Mouse (Mus musculus) stomach, postnatal 0 days (tissue): Measurements from ENCODE around the gene Wnt3. TPM values are rescaled to one million over a fixed set of nuclear protein-coding genes. Genes with fewer than 3 reads are reported as not detected.

ENCODE experiments used
- ATAC-seq: fragments of 200-750 bp; cut with Nextera tagmentation; 2 replicates; pipeline ENCODE4 v1.8.0; 2017; ENCODE audit not compliant: low FRiP score, low TSS enrichment
- DNase-seq: peaks from one replicate; pipeline ENCODE4 v3.0.0-alpha.2; 2016; ENCODE audit warnings: low spot score
- H3K27ac ChIP-seq: fragments of 300-500 bp; sonication (generic); replicated peaks from 2 replicates; pipeline ENCODE4 v1.5.1; 2014; ENCODE audit warnings: mild to moderate bottlenecking, control low read depth
- H3K27me3 ChIP-seq: fragments of 300-500 bp; sonication (generic); 2 replicates; pipeline ENCODE4 v1.6.1; 2014; ENCODE audit warnings: low read length; ENCODE audit not compliant: control insufficient read depth, insufficient read depth
- H3K36me3 ChIP-seq: fragments of 300-500 bp; sonication (generic); 2 replicates; pipeline ENCODE4 v1.6.1; 2014; ENCODE audit warnings: low read length, mixed read lengths; ENCODE audit not compliant: control insufficient read depth, insufficient read depth
- H3K4me1 ChIP-seq: fragments of 300-500 bp; sonication (generic); replicated peaks from 2 replicates; pipeline ENCODE4 v1.6.1; 2014; ENCODE audit warnings: antibody characterized with exemption; ENCODE audit not compliant: control insufficient read depth, insufficient read depth
- H3K4me2 ChIP-seq: fragments of 300-500 bp; sonication (generic); replicated peaks from 2 replicates; pipeline ENCODE4 v1.6.1; 2014; ENCODE audit warnings: low read depth, mild to moderate bottlenecking, control low read depth, moderate library complexity
- H3K4me3 ChIP-seq: fragments of 300-500 bp; sonication (generic); 2 replicates; pipeline ENCODE4 v1.5.1; 2014; ENCODE audit warnings: low read depth, low read length, control low read depth
- H3K9ac ChIP-seq: fragments of 300-500 bp; sonication (generic); 2 replicates; pipeline ENCODE4 v1.6.1; 2014; ENCODE audit warnings: mild to moderate bottlenecking, low read length, control low read depth, mixed read lengths
- H3K9me3 ChIP-seq: fragments of 300-500 bp; sonication (generic); 2 replicates; pipeline ENCODE4 v1.6.1; 2016; ENCODE audit warnings: low read length; ENCODE audit not compliant: control insufficient read depth
- CTCF ChIP-seq: IDR thresholded peaks from 2 replicates; pipeline ENCODE4 v1.5.1; 2016; ENCODE audit warnings: antibody characterized with exemption, low read depth, mild to moderate bottlenecking, moderate library complexity
- EP300 ChIP-seq: optimal IDR thresholded peaks from 2 replicates; pipeline ENCODE3; 2016; ENCODE audit warnings: antibody characterized with exemption
- WGBS: fragments of 180-500 bp; shearing (Covaris S2); extraction: QIAGEN DNeasy Blood & Tissue Kit; methylation state at CpG from one replicate; pipeline ENCODE4 v1.1.7; 2014; 5-methylcytosine and 5-hydroxymethylcytosine counted together
- polyA plus RNA-seq: library from polyadenylated mRNA; unstranded; fragments of >200 nt; fragmentation: Nextera tagmentation; extraction: Ambion mirVana; gene quantifications from 2 replicates; pipeline ENCODE4 v1.2.1, GENCODE M21; 2015

Wnt3 gene
- polyA plus RNA-seq, 1 experiment from 2014 or later = 0.55 TPM

- Histone ChIP-seq H3K4me1 (no peaks in the 10 kb centered on the region), H3K9ac (no peak overlapping the region), H3K27me3 (no peaks in the 10 kb centered on the region; the same call in 1 of the 2 replicates), H3K9me3 (no peaks in the 10 kb centered on the region), H3K36me3 (no peaks in the 10 kb centered on the region), H3K4me2 (no peak overlapping the region), H3K27ac (no peak overlapping the region), H3K4me3 (no peak overlapping the region)
- DNase-seq = no peak
- no peak for TF ChIP-seq CTCF
- TF ChIP-seq EP300 = no peak
- no peak for ATAC-seq
- WGBS = 25% methylated on average over 9 of the region's 9 CpGs
These were observed 27.2 kb downstream of the Wnt3 start for GRCm38 (mm10) chr11:103801128-103801527.

GRCm38 (mm10) chr11:103804126-103804525, 30.2 kb downstream of the Wnt3 start:
- H3K9me3 ChIP-seq = no peaks in the 10 kb centered on the region
- ATAC-seq (no peak), DNase-seq (no peak)
- TF ChIP-seq EP300 = no peak
- TF ChIP-seq CTCF = no peak
- no peak overlapping the region for H3K27ac ChIP-seq
- 83% methylated on average over 11 of the region's 11 CpGs for WGBS
- H3K27me3 ChIP-seq = no peaks in the 10 kb centered on the region; the same call in 1 of the 2 replicates
- H3K9ac ChIP-seq = no peak overlapping the region
- H3K36me3 ChIP-seq = no peaks in the 10 kb centered on the region
- H3K4me2 ChIP-seq = no peak overlapping the region
- no peak overlapping the region for H3K4me3 ChIP-seq
- no peaks in the 10 kb centered on the region for H3K4me1 ChIP-seq

GRCm38 (mm10) chr11:103804804-103805203, 30.9 kb downstream of the Wnt3 start:
- no peaks in the 10 kb centered on the region; the same call in 1 of the 2 replicates for H3K27me3 ChIP-seq
- no peak overlapping the region for H3K4me2 ChIP-seq
- no peak overlapping the region for H3K27ac ChIP-seq
- ATAC-seq (no peak), DNase-seq (no peak)
- 69% methylated on average over 4 of the region's 4 CpGs for WGBS
- no peaks in the 10 kb centered on the region for H3K9me3 ChIP-seq
- H3K4me3 ChIP-seq = no peak overlapping the region
- H3K9ac ChIP-seq = no peak overlapping the region
- H3K36me3 ChIP-seq = no peaks in the 10 kb centered on the region
- H3K4me1 ChIP-seq = no peaks in the 10 kb centered on the region
- no peak for TF ChIP-seq EP300
- no peak for TF ChIP-seq CTCF

GRCm38 (mm10) chr11:103807966-103808365, 34.0 kb downstream of the Wnt3 start:
- Histone ChIP-seq H3K4me3 (no peak overlapping the region), H3K27me3 (peaks cover 3% of the 10 kb centered on the region; the same call in 1 of the 2 replicates), H3K9me3 (no peaks in the 10 kb centered on the region), H3K27ac (no peak overlapping the region), H3K4me1 (no peaks in the 10 kb centered on the region), H3K36me3 (no peaks in the 10 kb centered on the region), H3K4me2 (no peak overlapping the region), H3K9ac (no peak overlapping the region)
- no peak for ATAC-seq
- DNase-seq = no peak
- 46% methylated on average over 12 of the region's 12 CpGs for WGBS
- TF ChIP-seq CTCF = no peak
- no peak for TF ChIP-seq EP300

- 8% methylated on average over 29 of the region's 29 CpGs for WGBS
- Histone ChIP-seq H3K9me3 (no peaks in the 10 kb centered on the region), H3K4me3 (peak overlapping the region; percentile 55), H3K27me3 (peaks cover 3% of the 10 kb centered on the region; the same call in 1 of the 2 replicates), H3K9ac (no peak overlapping the region), H3K4me2 (peak overlapping the region; percentile 97), H3K27ac (no peak overlapping the region), H3K36me3 (no peaks in the 10 kb centered on the region), H3K4me1 (no peaks in the 10 kb centered on the region)
- TF ChIP-seq CTCF (no peak), EP300 (no peak)
- no peak for DNase-seq
- no peak for ATAC-seq
These were observed 35.0 kb downstream of the Wnt3 start for GRCm38 (mm10) chr11:103808771-103809610.
